Mouse (Mus musculus) heart, embryonic 14.5 days (tissue): ENCODE results near the gene Cwc27. TPM values are rescaled to one million over a fixed set of nuclear protein-coding genes. Genes with fewer than 3 reads are reported as not detected.

ENCODE experiments used
- ATAC-seq: fragments of 200-750 bp; cut with Nextera tagmentation; 2 replicates; pipeline ENCODE4 v1.8.0; 2017; ENCODE audit warnings: low read depth, moderate TSS enrichment; ENCODE audit not compliant: insufficient number of reproducible peaks, insufficient read depth, low FRiP score
- H3K27ac ChIP-seq, 2 experiments: fragments of 200-500 bp in 1 of 2; fragments of 300-500 bp in 1 of 2; sonication (generic) in 1 of 2; replicated peaks in 1 of 2; 2 replicates each; pipeline ENCODE4 v1.5.1; 2012 to 2014; ENCODE audit warnings: low read depth in 2 of 2, low read length in 2 of 2, control low read depth in 1 of 2, mild to moderate bottlenecking in 1 of 2, mixed read lengths in 1 of 2; ENCODE audit not compliant: control insufficient read depth in 1 of 2, insufficient read depth in 1 of 2
- H3K27me3 ChIP-seq: fragments of 300-500 bp; sonication (generic); 2 replicates; pipeline ENCODE4 v1.6.1; 2014; ENCODE audit warnings: mild to moderate bottlenecking, low read length, control low read depth; ENCODE audit not compliant: control insufficient read depth, insufficient read depth
- H3K36me3 ChIP-seq: fragments of 300-500 bp; sonication (generic); 2 replicates; pipeline ENCODE4 v1.6.1; 2014; ENCODE audit warnings: mild to moderate bottlenecking, control low read depth, low read length, mixed read lengths; ENCODE audit not compliant: control insufficient read depth, insufficient read depth
- H3K4me1 ChIP-seq, 2 experiments: fragments of 200-500 bp in 1 of 2; fragments of 300-500 bp in 1 of 2; sonication (generic) in 1 of 2; 2 replicates each; pipeline ENCODE4 v1.6.1; 2012 to 2014; ENCODE audit warnings: low read length in 2 of 2, control low read depth in 1 of 2, mixed read lengths in 1 of 2; ENCODE audit not compliant: control insufficient read depth in 2 of 2, insufficient read depth in 2 of 2
- H3K4me2 ChIP-seq: fragments of 300-500 bp; sonication (generic); 2 replicates; pipeline ENCODE4 v1.6.1; 2014; ENCODE audit warnings: mild to moderate bottlenecking, low read length
- H3K4me3 ChIP-seq, 2 experiments: fragments of 200-500 bp in 1 of 2; fragments of 300-500 bp in 1 of 2; sonication (generic) in 1 of 2; 2 replicates each; pipeline ENCODE4 v1.5.1; 2012 to 2014; ENCODE audit warnings: low read length in 2 of 2, mild to moderate bottlenecking in 2 of 2, control low read depth in 1 of 2, low read depth in 1 of 2, moderate library complexity in 1 of 2; ENCODE audit not compliant: control insufficient read depth in 1 of 2, insufficient read depth in 1 of 2
- H3K9ac ChIP-seq: fragments of 300-500 bp; sonication (generic); 2 replicates; pipeline ENCODE4 v1.6.1; 2014; ENCODE audit warnings: mild to moderate bottlenecking, low read length
- H3K9me3 ChIP-seq: fragments of 300-500 bp; sonication (generic); 2 replicates; pipeline ENCODE4 v1.6.1; 2016; ENCODE audit warnings: low read length, control low read depth; ENCODE audit not compliant: control insufficient read depth
- WGBS: fragments of 180-500 bp; shearing (Covaris S2); extraction: QIAGEN DNeasy Blood & Tissue Kit; methylation state at CpG from one replicate; pipeline ENCODE4 v1.1.7; 2014; 5-methylcytosine and 5-hydroxymethylcytosine counted together
- polyA plus RNA-seq: library from polyadenylated mRNA; unstranded; fragments of >200 nt; fragmentation: Nextera tagmentation; extraction: Ambion mirVana; gene quantifications from 2 replicates; pipeline ENCODE4 v1.2.1, GENCODE M21; 2014

Cwc27 gene
- polyA plus RNA-seq, 1 experiment from 2014 or later = 22.6 TPM

DNA sequence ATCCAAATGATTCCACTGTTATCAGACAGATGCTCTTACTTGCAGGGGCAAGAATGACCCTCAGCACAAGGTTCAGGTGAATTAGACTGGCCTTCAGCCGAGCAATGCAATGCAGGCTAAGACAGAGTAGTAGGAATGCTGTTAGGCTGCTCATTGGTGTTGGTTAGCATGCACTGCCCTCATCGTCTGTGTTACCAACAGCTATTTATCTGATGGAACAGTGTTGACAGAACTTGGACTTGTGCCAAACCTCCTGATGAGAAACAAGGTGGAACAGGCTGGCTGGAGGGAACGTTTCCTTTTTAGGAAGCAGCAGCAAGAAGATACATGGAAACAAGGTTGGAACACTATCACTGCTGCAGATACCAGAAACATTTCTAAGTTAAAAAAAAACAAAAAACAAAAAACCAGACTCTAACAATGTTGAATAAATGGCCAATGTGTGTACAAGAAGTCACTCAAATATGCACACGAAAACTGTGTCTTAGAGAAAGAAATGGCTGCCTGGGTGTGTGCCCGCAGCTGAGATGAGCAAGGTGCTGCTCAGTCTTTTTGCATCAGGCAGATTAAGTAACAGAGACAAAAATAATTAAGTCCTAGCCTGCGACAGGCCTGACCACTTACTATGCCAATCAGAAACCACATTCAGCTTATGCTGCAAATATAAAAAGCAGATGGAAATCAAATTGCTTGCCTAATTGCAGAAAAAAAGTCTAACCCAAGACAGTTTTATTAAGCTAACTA lies 122.2 kb downstream of the Cwc27 start:
- no peaks in the 10 kb centered on the region for H3K36me3 ChIP-seq
- peak overlapping the region; percentile 45; the same call in 1 of the 2 replicates for H3K9ac ChIP-seq
- WGBS = 21% methylated on average over 6 of the region's 6 CpGs

DNA sequence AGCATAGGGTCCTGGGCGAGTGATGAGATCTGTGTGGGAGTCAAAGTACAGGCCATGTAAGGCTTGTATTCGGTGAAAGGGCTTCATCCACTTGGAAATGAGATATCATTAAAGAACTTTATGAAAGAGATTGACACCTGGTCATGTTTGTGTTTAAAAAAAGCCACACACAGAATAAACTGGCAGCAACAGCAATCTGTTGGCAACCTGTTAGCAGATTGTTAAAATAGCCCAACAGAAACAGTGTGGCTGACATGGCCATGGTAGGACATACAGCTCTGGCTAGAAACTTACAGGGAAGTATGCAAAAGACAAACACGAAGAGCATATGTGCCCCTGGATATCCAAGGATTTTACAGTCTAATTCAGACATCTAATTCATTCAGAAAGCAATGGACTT lies 124.2 kb downstream of the Cwc27 start:
- H3K27ac ChIP-seq = peak overlapping the region; percentile 77 to 80
- H3K4me2 ChIP-seq = no peak overlapping the region
- no peak overlapping the region for H3K4me3 ChIP-seq
- H3K4me1 ChIP-seq = peaks cover 5 to 23% of the 10 kb centered on the region in 2 experiments
- 36% methylated on average over 3 of the region's 3 CpGs for WGBS
- no peak overlapping the region for H3K9ac ChIP-seq
- H3K27me3 ChIP-seq = no peaks in the 10 kb centered on the region
- no peaks in the 10 kb centered on the region for H3K36me3 ChIP-seq
- ATAC-seq = peak; percentile 44; the same call in 1 of the 2 replicates
- no peaks in the 10 kb centered on the region for H3K9me3 ChIP-seq

More for the DNA sequence above, 122.2 kb downstream of the Cwc27 start:
- peak overlapping the region; percentile 20 for H3K4me2 ChIP-seq
- no peaks in the 10 kb centered on the region for H3K9me3 ChIP-seq
- H3K4me3 ChIP-seq = no peak overlapping the region
- H3K27ac ChIP-seq = peak overlapping the region; percentile 89 to 90
- no peaks in the 10 kb centered on the region for H3K27me3 ChIP-seq
- peaks cover 5 to 23% of the 10 kb centered on the region in 2 experiments for H3K4me1 ChIP-seq
- ATAC-seq = peak; percentile 90

DNA sequence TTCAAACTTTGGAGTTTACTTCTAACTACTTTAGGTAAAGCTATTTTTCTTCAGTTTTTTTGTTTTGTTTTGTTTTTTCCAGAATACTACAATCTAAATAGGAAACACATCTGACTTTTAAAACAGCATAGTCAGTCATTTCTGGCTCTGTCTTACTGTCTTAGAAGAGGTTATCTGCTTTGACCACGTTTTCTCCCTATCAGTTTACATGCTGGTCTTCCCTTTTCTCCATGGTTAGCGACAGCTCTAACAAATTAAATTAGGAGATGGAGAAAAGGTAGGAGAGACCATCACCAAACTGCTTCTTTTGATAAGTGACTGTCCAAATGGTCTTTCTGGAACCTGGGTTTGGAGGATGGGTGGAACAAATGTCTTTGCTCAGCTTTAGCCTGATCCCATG lies 131.4 kb downstream of the Cwc27 start:
- WGBS = 56% methylated on average over 2 of the region's 2 CpGs

DNA sequence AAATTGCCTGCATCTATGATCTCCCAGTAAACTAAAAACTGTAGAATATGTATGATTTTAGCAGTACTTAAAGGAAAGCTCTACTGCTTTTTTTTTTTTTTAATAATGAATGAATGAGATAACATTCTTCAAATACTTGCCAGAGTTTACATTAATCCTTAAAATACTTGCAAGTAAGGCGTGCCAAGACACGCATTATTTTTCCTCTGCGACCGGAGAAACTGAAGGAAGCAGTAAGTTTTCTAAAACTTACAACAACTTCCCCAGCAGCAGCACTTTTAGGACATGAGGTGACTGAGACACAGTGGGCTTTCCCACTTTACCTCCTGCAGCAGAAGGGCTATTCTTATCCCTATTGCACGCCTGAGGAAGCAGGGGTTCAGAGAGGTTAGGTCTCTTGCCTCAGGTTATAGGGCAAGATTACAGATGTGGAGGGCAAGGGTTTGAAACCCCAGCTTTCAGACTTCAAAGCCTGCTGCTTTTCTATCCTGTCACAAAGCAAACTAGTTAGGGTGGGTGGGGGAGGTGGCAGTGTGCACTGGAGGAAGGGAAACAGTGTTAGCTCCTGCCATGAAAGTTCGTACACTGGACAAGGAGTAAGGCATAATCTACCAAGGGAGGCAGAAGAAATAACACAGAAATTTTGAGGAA lies 132.5 kb downstream of the Cwc27 start:
- Histone ChIP-seq H3K4me3 (no peak overlapping the region), H3K4me2 (no peak overlapping the region), H3K27me3 (no peaks in the 10 kb centered on the region), H3K36me3 (no peaks in the 10 kb centered on the region), H3K4me1 (peaks cover 4 to 10% of the 10 kb centered on the region in 2 experiments; a peak in 3 of 4 replicates), H3K9ac (peak overlapping the region; percentile 10; the same call in 1 of the 2 replicates), H3K27ac (peak overlapping the region; percentile 15 to 63), H3K9me3 (no peaks in the 10 kb centered on the region)
- 32% methylated on average over 6 of the region's 6 CpGs for WGBS
- ATAC-seq = no peak

More for the DNA sequence above, 131.4 kb downstream of the Cwc27 start:
- Histone ChIP-seq H3K4me1 (peaks cover 4 to 10% of the 10 kb centered on the region in 2 experiments; a peak in 3 of 4 replicates), H3K36me3 (no peaks in the 10 kb centered on the region), H3K27ac (no peak overlapping the region), H3K4me2 (no peak overlapping the region), H3K9ac (no peak overlapping the region), H3K27me3 (no peaks in the 10 kb centered on the region), H3K4me3 (no peak overlapping the region), H3K9me3 (no peaks in the 10 kb centered on the region)
- no peak for ATAC-seq

DNA sequence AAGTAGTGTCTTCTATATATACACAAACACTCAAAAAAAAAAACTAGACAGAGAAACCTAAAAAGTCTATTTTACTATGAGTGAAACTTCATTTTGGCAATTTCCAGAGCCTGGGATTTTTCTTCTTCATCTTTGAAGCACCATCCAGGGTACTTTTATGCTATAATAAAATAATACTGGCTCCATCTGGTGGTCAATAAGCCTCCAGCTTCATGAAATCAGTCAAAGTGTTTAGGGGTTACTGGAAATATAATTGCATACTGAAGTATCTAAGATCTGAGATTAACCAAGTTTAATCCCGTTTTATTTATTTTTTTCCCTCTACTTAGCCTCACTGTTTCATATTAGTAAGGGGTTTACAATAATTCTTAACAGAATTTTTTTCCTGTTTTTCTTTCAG lies 135.7 kb downstream of the Cwc27 start:
- no peaks in the 10 kb centered on the region for H3K27me3 ChIP-seq
- no peak overlapping the region for H3K4me2 ChIP-seq
- no peak overlapping the region for H3K27ac ChIP-seq
- peaks cover 4 to 8% of the 10 kb centered on the region in 2 experiments; a peak in 3 of 4 replicates for H3K4me1 ChIP-seq
- WGBS = 54% methylated on average over 1 of the region's 1 CpGs
- no peaks in the 10 kb centered on the region for H3K36me3 ChIP-seq
- H3K9me3 ChIP-seq = no peaks in the 10 kb centered on the region
- H3K9ac ChIP-seq = no peak overlapping the region
- ATAC-seq = no peak
- no peak overlapping the region for H3K4me3 ChIP-seq

DNA sequence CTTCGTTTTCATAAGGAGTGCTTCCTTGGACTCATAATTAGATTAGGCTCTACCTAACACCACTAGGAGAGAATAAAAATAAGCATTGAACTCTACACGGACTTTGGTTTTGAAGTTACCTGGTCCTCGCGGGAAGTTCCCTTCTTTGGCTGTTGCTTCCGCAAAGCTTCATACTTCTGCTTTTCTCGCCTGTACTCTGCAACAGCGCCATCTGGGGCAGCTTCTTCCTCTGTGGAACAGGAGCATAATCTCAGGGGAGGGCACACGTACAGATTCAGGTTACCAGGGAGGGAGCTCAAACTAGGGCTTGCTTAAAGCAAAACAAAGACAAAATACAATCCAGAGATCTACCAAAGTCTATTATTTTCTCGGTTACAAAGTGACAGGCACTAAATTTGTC lies 155.8 kb downstream of the Cwc27 start:
- Histone ChIP-seq H3K4me1 (no peaks in the 10 kb centered on the region), H3K9ac (no peak overlapping the region), H3K9me3 (0 out of 2 replicates have a peak, but pooled peaks cover 2% of the 10 kb centered on the region), H3K36me3 (peaks cover 15% of the 10 kb centered on the region), H3K27me3 (no peaks in the 10 kb centered on the region), H3K4me2 (no peak overlapping the region), H3K4me3 (no peak overlapping the region), H3K27ac (no peak overlapping the region)
- no peak for ATAC-seq
- WGBS = 96% methylated on average over 9 of the region's 9 CpGs

DNA sequence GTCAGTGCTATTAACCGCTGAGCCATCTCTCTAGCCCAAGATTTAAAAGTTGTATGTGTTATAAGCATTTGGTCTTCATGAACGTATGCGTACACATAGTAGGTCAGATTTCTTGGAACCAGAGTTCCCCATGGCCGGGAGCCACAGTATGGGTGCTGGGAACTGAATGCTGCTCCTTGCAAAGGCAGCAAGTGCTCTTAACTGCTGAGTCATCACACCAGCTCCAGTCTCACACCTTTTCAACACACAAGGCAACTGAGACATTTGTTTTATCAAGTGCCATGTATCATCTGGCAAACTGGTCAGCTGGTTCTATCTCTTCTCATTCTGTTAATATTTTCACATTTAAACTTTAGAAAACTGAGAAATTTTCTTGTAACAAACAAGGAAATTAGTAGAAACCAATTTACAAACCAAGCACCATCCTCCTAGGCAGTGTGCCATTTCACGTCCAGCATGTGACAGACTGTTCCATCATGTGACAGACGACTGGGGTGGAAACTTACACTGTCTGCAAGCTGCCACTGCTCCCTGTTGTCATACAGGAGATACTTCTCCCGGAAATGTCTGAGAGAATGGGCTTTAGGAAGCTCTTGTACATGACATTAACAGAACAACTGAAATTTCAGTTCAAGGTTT lies 156.8 kb downstream of the Cwc27 start:
- H3K9me3 ChIP-seq = 0 out of 2 replicates have a peak, but pooled peaks cover 2% of the 10 kb centered on the region
- no peaks in the 10 kb centered on the region for H3K27me3 ChIP-seq
- no peak overlapping the region for H3K4me2 ChIP-seq
- ATAC-seq = no peak
- no peak overlapping the region for H3K4me3 ChIP-seq
- no peak overlapping the region for H3K9ac ChIP-seq
- WGBS = 86% methylated on average over 7 of the region's 7 CpGs
- peaks cover 15% of the 10 kb centered on the region for H3K36me3 ChIP-seq
- H3K4me1 ChIP-seq = no peaks in the 10 kb centered on the region
- no peak overlapping the region for H3K27ac ChIP-seq
